Mouse (Mus musculus): Measurements from ENCODE around the gene Cbfb. TPM values are rescaled to one million over a fixed set of nuclear protein-coding genes. Genes with fewer than 3 reads are reported as not detected.

Gene Cbfb
- total RNA-seq, 1 experiment = 47.0 TPM

GRCm38 (mm10) chr8:105252680-105253537, 82.4 kb downstream of the Cbfb start:
- TF ChIP-seq CHD2 (IDR thresholded peaks at IDR 0.05; ENCODE audit: low read depth, low read length) = no peak
- TF ChIP-seq ZC3H11A (IDR thresholded peaks at IDR 0.05; ENCODE audit: borderline replicate concordance, low read depth, low read length) = no peak
- TF ChIP-seq ZNF384 (IDR thresholded peaks at IDR 0.05; ENCODE audit: low read depth, low read length) = no peak
- TF ChIP-seq MAFK (IDR thresholded peaks at IDR 0.05; ENCODE audit: insufficient read depth, low read depth, low read length) = no peak
- no peak for TF ChIP-seq HCFC1 (IDR thresholded peaks at IDR 0.05; ENCODE audit: borderline replicate concordance, insufficient read depth, low read length)
- in situ Hi-C loops (cut with MboI; ENCODE audit: low sequenced_read_pairs in 2 of 2, unreplicated experiment in 2 of 2) = loop anchor here in 1 of 2 experiments (25.0 kb wide), 1 partner anchor 616 kb away; the partner anchor contains the start of genes Ciao2b and Rrad
- Histone ChIP-seq H3K9ac (ENCODE audit: insufficient read depth, low read depth, low read length, poor library complexity, severe bottlenecking) (no peak overlapping the region), H3K36me3 (ENCODE audit: control insufficient read depth, insufficient read depth, low read length, poor library complexity, severe bottlenecking) (peaks cover 48% of the 10 kb centered on the region), H3K4me3 (ENCODE audit: insufficient read depth in 1 of 2, low read depth in 1 of 2, low read length in 2 of 2, poor library complexity in 1 of 2, severe bottlenecking in 1 of 2) (no peak overlapping the region), H3K9me3 (ENCODE audit: control insufficient read depth, insufficient read depth, low read depth, low read length) (no peaks in the 10 kb centered on the region), H3K4me1 (ENCODE audit: control insufficient read depth in 2 of 2, insufficient read depth in 2 of 2, low read length in 2 of 2, poor library complexity in 1 of 2) (peaks cover 0 to 8% of the 10 kb centered on the region in 2 experiments; a peak in 2 of 4 replicates), H3K27ac (ENCODE audit: insufficient read depth, low read depth, low read length, poor library complexity, severe bottlenecking) (no peak overlapping the region)
- DNase-seq (ENCODE audit: low read depth, low spot score) = no peak

- Histone ChIP-seq H3K9ac (ENCODE audit: insufficient read depth, low read depth, low read length, poor library complexity, severe bottlenecking) (peak overlapping the region; percentile 36; the same call in 1 of the 2 replicates), H3K4me3 (ENCODE audit: insufficient read depth in 1 of 2, low read depth in 1 of 2, low read length in 2 of 2, poor library complexity in 1 of 2, severe bottlenecking in 1 of 2) (peak overlapping the region; percentile 6 to 60; a peak in 3 of 4 replicates), H3K9me3 (ENCODE audit: control insufficient read depth, insufficient read depth, low read depth, low read length) (no peaks in the 10 kb centered on the region), H3K27ac (ENCODE audit: insufficient read depth, low read depth, low read length, poor library complexity, severe bottlenecking) (no peak overlapping the region), H3K36me3 (ENCODE audit: control insufficient read depth, insufficient read depth, low read length, poor library complexity, severe bottlenecking) (peaks cover 40% of the 10 kb centered on the region), H3K4me1 (ENCODE audit: control insufficient read depth in 2 of 2, insufficient read depth in 2 of 2, low read length in 2 of 2, poor library complexity in 1 of 2) (peaks cover 0 to 12% of the 10 kb centered on the region in 2 experiments; a peak in 2 of 4 replicates)
- TF ChIP-seq ZC3H11A (IDR thresholded peaks at IDR 0.05; ENCODE audit: borderline replicate concordance, low read depth, low read length) = no peak
- TF ChIP-seq MAFK (IDR thresholded peaks at IDR 0.05; ENCODE audit: insufficient read depth, low read depth, low read length) = no peak
- no peak for TF ChIP-seq HCFC1 (IDR thresholded peaks at IDR 0.05; ENCODE audit: borderline replicate concordance, insufficient read depth, low read length)
- TF ChIP-seq CHD2 (IDR thresholded peaks at IDR 0.05; ENCODE audit: low read depth, low read length) = no peak
- TF ChIP-seq ZNF384 (IDR thresholded peaks at IDR 0.05; ENCODE audit: low read depth, low read length) = no peak
- DNase-seq (ENCODE audit: low read depth, low spot score) = no peak
- in situ Hi-C loops (cut with MboI; ENCODE audit: low sequenced_read_pairs in 2 of 2, unreplicated experiment in 2 of 2) = loop anchor here in 1 of 2 experiments (25.0 kb wide), 1 partner anchor 616 kb away; the partner anchor contains the start of genes Ciao2b and Rrad
These were observed 83.3 kb downstream of the Cbfb start for GRCm38 (mm10) chr8:105253766-105254151.

- Histone ChIP-seq H3K9me3 (ENCODE audit: control insufficient read depth, insufficient read depth, low read depth, low read length) (no peaks in the 10 kb centered on the region), H3K9ac (ENCODE audit: insufficient read depth, low read depth, low read length, poor library complexity, severe bottlenecking) (peak overlapping the region; percentile 62), H3K36me3 (ENCODE audit: control insufficient read depth, insufficient read depth, low read length, poor library complexity, severe bottlenecking) (peaks cover 35% of the 10 kb centered on the region), H3K4me3 (ENCODE audit: insufficient read depth in 1 of 2, low read depth in 1 of 2, low read length in 2 of 2, poor library complexity in 1 of 2, severe bottlenecking in 1 of 2) (peak overlapping the region; percentile 60 to 74), H3K27ac (ENCODE audit: insufficient read depth, low read depth, low read length, poor library complexity, severe bottlenecking) (no peak overlapping the region), H3K4me1 (ENCODE audit: control insufficient read depth in 2 of 2, insufficient read depth in 2 of 2, low read length in 2 of 2, poor library complexity in 1 of 2) (peaks cover 0 to 12% of the 10 kb centered on the region in 2 experiments; a peak in 2 of 4 replicates)
- peak; percentile 86 for DNase-seq (ENCODE audit: low read depth, low spot score)
- TF ChIP-seq MAFK (IDR thresholded peaks at IDR 0.05; ENCODE audit: insufficient read depth, low read depth, low read length) = no peak
- no peak for TF ChIP-seq ZNF384 (IDR thresholded peaks at IDR 0.05; ENCODE audit: low read depth, low read length)
- TF ChIP-seq HCFC1 (IDR thresholded peaks at IDR 0.05; ENCODE audit: borderline replicate concordance, insufficient read depth, low read length) = peak; percentile 43; the same call in 1 of the 2 replicates
- TF ChIP-seq CHD2 (IDR thresholded peaks at IDR 0.05; ENCODE audit: low read depth, low read length) = no peak
- no peak for TF ChIP-seq ZC3H11A (IDR thresholded peaks at IDR 0.05; ENCODE audit: borderline replicate concordance, low read depth, low read length)
- in situ Hi-C loops (cut with MboI; ENCODE audit: low sequenced_read_pairs in 2 of 2, unreplicated experiment in 2 of 2) = loop anchor here in 1 of 2 experiments (25.0 kb wide), 1 partner anchor 617 kb away; the partner anchor contains the start of genes Ciao2b and Rrad
These were observed 83.9 kb downstream of the Cbfb start for GRCm38 (mm10) chr8:105254152-105254965.

- peak within 1 kb of the TSS; percentile 60 to 74 for H3K4me3 ChIP-seq (ENCODE audit: insufficient read depth in 1 of 2, low read depth in 1 of 2, low read length in 2 of 2, poor library complexity in 1 of 2, severe bottlenecking in 1 of 2)
- peak within 1 kb of the TSS; percentile 62 for H3K9ac ChIP-seq (ENCODE audit: insufficient read depth, low read depth, low read length, poor library complexity, severe bottlenecking)
- H3K4me1 ChIP-seq (ENCODE audit: control insufficient read depth in 2 of 2, insufficient read depth in 2 of 2, low read length in 2 of 2, poor library complexity in 1 of 2) = peaks cover 0 to 12% of the 10 kb centered on the region in 2 experiments; a peak in 2 of 4 replicates
- DNase-seq (ENCODE audit: low read depth, low spot score) = no peak
- in situ Hi-C loops (cut with MboI; ENCODE audit: low sequenced_read_pairs in 2 of 2, unreplicated experiment in 2 of 2) = loop anchor here in 1 of 2 experiments (25.0 kb wide), 1 partner anchor 618 kb away; the partner anchor contains the start of genes Ciao2b and Rrad
- TF ChIP-seq MAFK (IDR thresholded peaks at IDR 0.05; ENCODE audit: insufficient read depth, low read depth, low read length) (no peak), HCFC1 (IDR thresholded peaks at IDR 0.05; ENCODE audit: borderline replicate concordance, insufficient read depth, low read length) (no peak), CHD2 (IDR thresholded peaks at IDR 0.05; ENCODE audit: low read depth, low read length) (no peak), ZNF384 (IDR thresholded peaks at IDR 0.05; ENCODE audit: low read depth, low read length) (no peak), ZC3H11A (IDR thresholded peaks at IDR 0.05; ENCODE audit: borderline replicate concordance, low read depth, low read length) (no peak)
- H3K36me3 ChIP-seq (ENCODE audit: control insufficient read depth, insufficient read depth, low read length, poor library complexity, severe bottlenecking) = peaks cover 30% of the 10 kb centered on the region
- no peak within 1 kb of the TSS for H3K27ac ChIP-seq (ENCODE audit: insufficient read depth, low read depth, low read length, poor library complexity, severe bottlenecking)
- no peaks in the 10 kb centered on the region for H3K9me3 ChIP-seq (ENCODE audit: control insufficient read depth, insufficient read depth, low read depth, low read length)
These were observed 84.5 kb downstream of the Cbfb start, which contains the start of gene B3gnt9 for GRCm38 (mm10) chr8:105254966-105255350. Gene B3gnt9, minus strand, starts transcription at chr8:105255153.

Data from ES-E14 (cell line).